Mouse (Mus musculus): ENCODE results near the gene Hmbs.
"Not testable (repeated sequence)": the region's sequence is repeated elsewhere in the genome, so short reads cannot be mapped to it uniquely, and the experiment has no call there.

Gene Hmbs

DNA sequence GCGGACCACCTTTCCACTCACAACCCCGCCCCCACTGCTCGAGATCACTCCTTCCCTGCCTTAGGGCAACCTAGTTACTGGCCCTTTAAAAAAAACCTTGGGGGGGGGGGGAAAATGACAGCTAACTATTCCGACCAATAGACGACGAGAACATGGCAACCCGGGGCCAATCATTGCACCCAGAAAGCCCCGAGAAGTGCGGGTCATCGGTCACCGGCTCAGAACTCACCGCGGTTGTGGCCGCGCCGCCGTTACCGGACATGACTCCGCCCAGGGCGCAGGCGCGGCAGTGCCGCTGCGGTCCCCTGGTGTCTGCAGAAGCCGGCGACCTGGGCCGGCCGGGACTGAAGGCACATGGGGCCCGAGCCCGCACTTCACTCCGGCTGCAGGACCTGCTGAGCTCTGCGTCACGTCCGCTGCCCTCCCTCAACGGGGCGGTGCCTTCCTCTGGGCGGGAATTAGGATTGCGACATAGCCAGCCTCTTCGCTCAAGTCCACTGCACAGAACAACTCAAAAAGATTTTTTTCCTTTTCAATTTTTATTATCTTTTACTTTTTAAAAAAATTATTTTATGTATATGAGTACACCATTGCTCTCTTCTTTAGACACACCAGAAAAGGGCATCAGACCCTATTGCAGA lies at the start of gene Hmbs:
Hmbs (minus strand) TSS at position 448 of the 641 bp plus-strand sequence.
- in situ Hi-C loops (cut with MboI; ENCODE audit: low sequenced_read_pairs), result no loop called here

GRCm38 (mm10) chr9:44391466-44391865 lies 47.4 kb upstream of the Hmbs start:
- in situ Hi-C loops (cut with MboI; ENCODE audit: low sequenced_read_pairs), result no loop called here

GRCm38 (mm10) chr9:44389273-44389672 lies 45.2 kb upstream of the Hmbs start:
- in situ Hi-C loops (cut with MboI; ENCODE audit: low sequenced_read_pairs), result no loop called here

- in situ Hi-C loops (cut with MboI; ENCODE audit: low sequenced_read_pairs), result no loop called here
Measured at GRCm38 (mm10) chr9:44387221-44387620, 43.2 kb upstream of the Hmbs start.

DNA sequence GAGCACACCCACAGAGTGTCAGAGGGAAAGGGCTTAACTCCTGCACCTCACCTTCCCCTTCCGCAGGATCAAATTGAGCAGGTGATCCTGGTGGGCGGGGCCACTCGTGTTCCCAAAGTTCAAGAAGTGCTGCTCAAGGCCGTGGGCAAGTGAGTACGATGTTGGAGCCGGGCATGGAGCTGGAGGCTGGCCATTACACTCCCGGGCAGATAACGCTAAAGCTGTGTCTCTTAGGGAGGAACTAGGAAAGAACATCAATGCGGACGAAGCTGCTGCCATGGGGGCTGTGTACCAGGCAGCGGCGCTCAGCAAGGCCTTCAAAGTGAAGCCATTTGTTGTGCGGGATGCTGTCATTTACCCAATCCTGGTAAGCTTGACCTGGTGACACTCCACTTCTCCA lies 40.6 kb upstream of the Hmbs start:
- in situ Hi-C loops (cut with MboI; ENCODE audit: low sequenced_read_pairs), result no loop called here

DNA sequence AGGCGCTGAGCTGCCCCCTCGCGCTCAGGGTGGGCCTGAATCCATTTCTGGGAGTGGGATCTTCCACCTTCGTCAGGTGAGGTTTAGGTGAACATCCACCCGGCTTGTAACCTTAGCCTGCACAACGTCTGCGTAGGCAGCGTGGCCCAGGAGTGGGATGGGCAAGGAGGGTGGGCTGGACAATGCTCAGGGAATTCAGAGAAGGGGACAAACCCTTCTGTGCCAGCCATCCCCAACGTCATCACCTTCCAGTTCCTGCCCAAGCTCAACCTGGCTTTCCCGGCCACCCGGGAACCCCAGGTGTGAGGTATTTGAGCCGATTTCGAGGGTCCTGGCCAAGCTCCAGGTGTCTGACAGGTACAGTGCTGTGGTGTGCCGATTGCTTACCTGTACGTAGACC lies 35.8 kb upstream of the Hmbs start:
- in situ Hi-C loops (cut with MboI; ENCODE audit: low sequenced_read_pairs), result no loop called here

DNA sequence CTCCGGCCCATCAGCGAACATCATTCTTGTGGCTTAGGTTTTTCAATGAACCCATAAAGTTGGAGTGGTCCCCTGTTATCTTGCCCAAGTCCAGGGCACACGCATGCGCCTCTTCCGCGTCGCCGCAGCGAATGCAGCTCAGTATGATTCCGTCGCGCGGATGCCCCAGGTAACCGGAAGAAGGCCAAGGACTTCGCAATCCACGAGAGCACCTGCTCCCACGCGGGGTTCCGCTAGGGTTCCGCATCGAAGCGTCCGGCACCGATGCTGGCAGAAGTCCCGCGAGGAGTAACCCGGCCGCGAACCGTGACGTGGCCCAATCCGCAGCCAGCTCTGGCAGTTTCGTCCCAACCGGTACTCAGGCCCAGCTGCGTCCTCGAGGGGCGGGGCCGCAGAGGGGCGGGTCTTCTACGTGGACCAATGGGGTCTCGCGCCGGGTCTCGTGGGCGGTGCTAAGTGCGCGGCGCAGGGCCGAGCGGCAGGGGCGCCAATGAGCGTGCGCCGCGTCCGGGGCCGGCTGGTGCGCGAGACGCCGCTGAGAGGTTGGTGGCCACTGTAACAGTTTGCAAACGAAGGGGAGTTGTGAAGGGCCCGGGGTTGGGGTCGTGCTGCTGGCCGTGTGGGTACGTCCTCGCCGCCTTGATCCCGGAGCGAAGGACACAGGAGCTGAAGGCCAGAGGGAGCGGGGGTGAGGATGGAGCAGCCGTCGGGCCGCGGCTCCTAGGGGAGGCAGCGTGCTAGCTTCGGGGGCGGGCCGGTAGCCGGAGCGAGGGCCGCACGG lies 35.2 kb upstream of the Hmbs start, which contains the start of gene Hyou1:
Hyou1 (plus strand) TSS at position 437 of the 781 bp plus-strand sequence.
- in situ Hi-C loops (cut with MboI; ENCODE audit: low sequenced_read_pairs), result no loop called here

- in situ Hi-C loops (cut with MboI; ENCODE audit: low sequenced_read_pairs), result no loop called here
Measured at GRCm38 (mm10) chr9:44378153-44378730, 34.2 kb upstream of the Hmbs start.

- in situ Hi-C loops (cut with MboI; ENCODE audit: low sequenced_read_pairs), result not testable (repeated sequence)
Measured at GRCm38 (mm10) chr9:44377335-44377734, 33.3 kb upstream of the Hmbs start.

- in situ Hi-C loops (cut with MboI; ENCODE audit: low sequenced_read_pairs), result no loop called here
Measured at GRCm38 (mm10) chr9:44376141-44376540, 32.1 kb upstream of the Hmbs start.

- in situ Hi-C loops (cut with MboI; ENCODE audit: low sequenced_read_pairs), result no loop called here
Measured at GRCm38 (mm10) chr9:44373386-44373785, 29.4 kb upstream of the Hmbs start.

- in situ Hi-C loops (cut with MboI; ENCODE audit: low sequenced_read_pairs), result no loop called here
Measured at GRCm38 (mm10) chr9:44364480-44364879, 20.5 kb upstream of the Hmbs start.

- in situ Hi-C loops (cut with MboI; ENCODE audit: low sequenced_read_pairs), result not testable (repeated sequence)
Measured at GRCm38 (mm10) chr9:44361931-44362330, 17.9 kb upstream of the Hmbs start.

- in situ Hi-C loops (cut with MboI; ENCODE audit: low sequenced_read_pairs), result no loop called here
Measured at GRCm38 (mm10) chr9:44361190-44361917, 17.3 kb upstream of the Hmbs start, which contains the start of gene Vps11. Gene Vps11 (minus strand): TSS chr9:44361670.

GRCm38 (mm10) chr9:44357207-44357606 lies 13.2 kb upstream of the Hmbs start:
- in situ Hi-C loops (cut with MboI; ENCODE audit: low sequenced_read_pairs), result no loop called here

DNA sequence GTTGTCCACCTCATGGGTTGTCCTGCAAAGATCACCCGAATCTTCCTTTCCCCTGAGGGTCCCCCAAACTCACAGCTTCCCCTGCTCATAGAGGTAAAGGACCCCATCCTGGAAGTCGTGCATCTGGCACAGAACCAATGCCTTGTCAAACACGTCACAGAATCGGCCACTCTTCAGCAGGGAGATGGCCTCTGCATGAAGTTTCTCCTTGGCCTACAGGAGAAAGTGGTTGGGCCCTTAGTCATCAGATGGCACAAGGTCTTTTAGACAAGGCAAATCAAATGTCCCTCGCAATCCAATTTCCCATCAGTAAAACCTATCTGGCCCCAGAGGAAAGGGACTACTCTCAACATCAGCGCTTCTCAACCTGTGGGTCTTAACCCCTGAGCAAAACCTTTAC lies 9.1 kb upstream of the Hmbs start:
- in situ Hi-C loops (cut with MboI; ENCODE audit: low sequenced_read_pairs), result no loop called here

GRCm38 (mm10) chr9:44352337-44352736 lies 8.3 kb upstream of the Hmbs start:
- in situ Hi-C loops (cut with MboI; ENCODE audit: low sequenced_read_pairs), result no loop called here

GRCm38 (mm10) chr9:44351396-44351795 lies 7.4 kb upstream of the Hmbs start:
- in situ Hi-C loops (cut with MboI; ENCODE audit: low sequenced_read_pairs), result no loop called here

GRCm38 (mm10) chr9:44348546-44348945 lies 4.5 kb upstream of the Hmbs start:
- in situ Hi-C loops (cut with MboI; ENCODE audit: low sequenced_read_pairs), result no loop called here

- in situ Hi-C loops (cut with MboI; ENCODE audit: low sequenced_read_pairs), result no loop called here
Measured at GRCm38 (mm10) chr9:44347621-44348020, 3.6 kb upstream of the Hmbs start.

GRCm38 (mm10) chr9:44347166-44347565 lies 3.1 kb upstream of the Hmbs start:
- in situ Hi-C loops (cut with MboI; ENCODE audit: low sequenced_read_pairs), result no loop called here
